Mouse (Mus musculus) A20 (cell line): ENCODE data around the gene Tubd1.

Experiments used
- DNase-seq: peaks from one replicate; pipeline ENCODE4 v3.0.0-alpha.2; 2011; ENCODE audit warnings: low read depth, low spot score

Gene Tubd1

DNA sequence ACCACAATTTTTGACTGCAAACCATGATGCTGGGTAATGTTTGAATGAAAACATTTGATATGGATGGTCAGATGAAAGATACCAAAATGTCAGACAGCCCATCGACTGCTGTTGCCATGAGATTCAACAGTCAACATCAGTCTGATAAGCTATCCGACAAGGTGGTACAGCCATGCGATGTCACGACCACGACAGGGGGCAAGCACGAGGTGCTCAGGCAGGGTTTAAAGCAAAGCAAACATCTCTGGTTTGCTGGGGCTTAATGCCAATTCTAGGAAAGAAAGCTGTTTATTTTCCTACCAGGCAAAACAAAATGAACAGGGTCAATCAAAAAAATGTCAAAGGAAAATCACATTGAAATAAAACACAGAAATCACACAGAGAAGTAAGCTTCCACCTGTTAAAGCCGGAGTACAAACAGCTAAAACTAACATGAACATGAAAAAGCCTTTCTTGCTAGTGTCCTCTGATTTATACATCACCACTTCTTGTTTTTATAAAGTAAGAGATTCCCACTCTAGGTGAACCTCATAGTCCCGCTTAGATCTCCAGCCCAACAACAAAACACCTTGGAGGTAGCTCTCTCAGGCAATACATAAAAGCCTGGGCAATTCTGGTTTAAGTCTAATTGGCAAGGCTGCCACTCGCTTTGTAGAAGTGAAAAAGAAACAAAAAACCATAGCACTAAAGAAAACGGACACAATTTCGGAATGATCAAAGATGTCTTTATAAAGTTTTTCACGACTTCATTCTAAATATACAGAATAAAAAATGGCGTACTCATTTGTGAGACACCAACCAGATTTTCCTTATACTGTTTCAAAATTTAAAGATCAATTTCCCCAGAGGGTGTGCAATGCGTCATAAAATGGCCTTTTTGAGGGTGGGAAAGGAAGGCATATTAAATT, 39.5 kb downstream of the Tubd1 start:
- peak; percentile 77 for DNase-seq

DNA sequence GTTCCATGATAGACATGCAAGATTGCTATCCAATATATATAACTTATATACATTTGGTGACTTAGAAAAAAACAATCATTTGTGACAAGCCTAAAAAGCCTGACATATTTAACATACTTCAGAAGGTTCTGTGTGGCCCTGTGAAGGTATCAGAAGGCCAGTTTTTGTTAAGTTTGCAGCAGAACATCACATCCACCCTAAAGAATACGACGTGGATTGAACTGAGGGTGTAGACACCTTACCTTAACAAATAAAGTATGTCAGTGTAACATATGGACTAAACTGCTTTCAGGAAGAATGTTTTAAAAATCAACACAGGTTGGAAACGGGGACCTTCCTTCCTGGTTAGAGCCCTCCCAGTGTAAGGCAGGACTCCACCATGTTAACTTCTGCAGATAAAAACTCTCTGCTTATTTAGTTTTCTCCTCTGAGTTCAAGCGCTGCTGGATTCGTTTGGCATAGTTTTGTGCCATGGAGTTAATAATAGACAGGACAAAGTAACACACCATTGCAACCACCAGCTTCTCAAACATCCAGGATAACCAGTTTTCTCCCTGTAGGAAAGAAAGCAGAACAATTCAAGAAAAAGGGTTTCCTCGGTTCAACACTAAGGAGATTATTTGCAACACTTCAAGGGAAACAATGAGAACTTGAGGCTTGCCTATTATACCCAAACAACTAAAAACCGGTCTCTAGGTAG, 40.3 kb downstream of the Tubd1 start:
- DNase-seq = peak; percentile 74

DNA sequence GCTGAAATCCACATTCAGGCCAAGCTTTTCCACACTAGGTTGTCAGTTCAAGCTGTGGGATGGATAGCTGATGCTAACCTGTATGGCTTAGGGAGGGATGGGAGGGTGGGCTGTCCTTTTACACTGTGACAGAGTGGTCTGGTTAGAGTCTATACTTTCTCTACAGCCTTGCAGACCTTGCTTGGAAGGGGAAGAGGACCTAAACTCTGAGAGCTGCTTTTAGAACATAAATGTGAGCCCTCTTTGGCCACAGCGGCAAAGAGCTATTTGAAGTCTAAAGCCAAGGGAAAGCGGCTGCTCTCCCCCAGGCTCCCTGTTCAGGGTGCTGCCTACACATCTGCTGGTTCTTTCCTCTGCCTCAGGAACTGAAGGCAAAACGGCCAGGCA, 40.8 kb downstream of the Tubd1 start:
- no peak for DNase-seq

DNA sequence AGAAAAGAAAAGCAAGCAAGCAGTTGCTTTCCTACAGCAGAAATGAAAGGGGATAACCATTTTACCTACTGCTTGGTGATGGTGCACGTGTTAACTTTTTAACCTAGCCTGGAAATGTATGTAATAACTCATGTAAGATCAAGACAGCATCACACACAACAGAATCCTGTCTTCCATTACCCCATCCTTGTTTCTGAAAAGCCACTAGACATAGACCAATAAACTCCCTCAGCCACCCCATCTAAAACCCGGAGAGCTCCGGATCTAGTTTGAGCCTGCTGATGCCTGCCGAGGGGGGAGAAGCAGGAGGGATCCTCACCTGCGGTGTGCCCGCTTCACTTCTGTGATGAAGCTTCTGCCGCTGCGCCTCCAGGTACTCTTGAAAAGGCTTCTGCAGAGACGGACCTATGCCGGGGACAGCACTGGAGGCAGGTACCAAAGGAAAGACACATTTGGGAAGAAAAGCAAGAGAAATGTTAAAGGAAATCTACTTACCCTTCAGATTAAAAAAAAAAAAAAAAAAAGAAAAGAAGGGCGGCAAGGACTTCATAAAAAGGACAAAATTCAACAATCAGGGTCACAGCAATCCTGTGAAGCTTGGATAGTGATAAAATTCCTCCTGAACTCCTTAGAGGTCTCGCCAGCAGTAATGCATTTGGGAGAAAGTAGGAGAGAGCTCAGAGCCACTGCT, 41.5 kb downstream of the Tubd1 start:
- DNase-seq = peak; percentile 84

DNA sequence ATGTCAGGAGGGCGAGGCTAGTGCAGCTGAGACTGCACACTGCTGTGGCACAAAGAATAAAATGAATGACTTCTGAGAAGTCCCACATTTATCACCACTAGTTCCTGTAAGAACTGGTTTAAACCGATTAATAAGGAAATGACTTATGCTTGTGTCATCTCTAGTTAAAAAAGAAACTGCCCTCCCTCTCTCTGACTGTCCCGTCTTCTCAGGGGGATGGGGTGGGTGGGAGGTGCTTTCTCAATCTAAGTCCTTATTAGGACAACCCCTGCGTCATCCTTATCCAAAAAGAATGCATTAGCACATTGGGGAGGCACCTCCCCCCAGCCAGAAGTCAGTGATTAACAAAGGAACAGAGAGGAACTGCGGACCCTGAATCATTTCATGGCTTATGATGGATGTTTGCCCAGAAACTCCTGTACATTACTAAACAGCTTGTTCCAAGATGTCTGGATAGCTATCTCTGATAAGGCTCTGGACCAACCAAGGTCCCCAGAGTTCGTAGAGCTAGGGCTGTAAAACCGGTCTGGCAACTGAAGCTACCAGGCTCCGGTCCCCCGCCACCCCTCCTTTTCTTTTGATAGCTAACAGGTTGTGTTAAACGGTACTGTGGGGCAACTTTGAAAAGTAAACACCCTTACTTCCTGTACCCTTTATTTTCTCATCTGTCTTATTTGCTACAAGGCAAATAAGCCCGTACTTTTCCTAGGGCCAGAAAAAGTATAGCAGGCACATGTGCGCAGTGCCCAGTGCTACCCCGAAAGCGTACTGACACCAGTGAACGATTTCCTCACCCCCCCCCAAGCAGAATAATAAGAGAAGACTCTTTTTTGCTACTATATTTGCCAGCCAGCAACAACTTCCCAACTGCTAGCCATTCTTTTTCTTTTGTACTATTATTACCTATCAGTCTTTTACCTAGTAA, 42.3 kb downstream of the Tubd1 start:
- peak; percentile 96 for DNase-seq

DNA sequence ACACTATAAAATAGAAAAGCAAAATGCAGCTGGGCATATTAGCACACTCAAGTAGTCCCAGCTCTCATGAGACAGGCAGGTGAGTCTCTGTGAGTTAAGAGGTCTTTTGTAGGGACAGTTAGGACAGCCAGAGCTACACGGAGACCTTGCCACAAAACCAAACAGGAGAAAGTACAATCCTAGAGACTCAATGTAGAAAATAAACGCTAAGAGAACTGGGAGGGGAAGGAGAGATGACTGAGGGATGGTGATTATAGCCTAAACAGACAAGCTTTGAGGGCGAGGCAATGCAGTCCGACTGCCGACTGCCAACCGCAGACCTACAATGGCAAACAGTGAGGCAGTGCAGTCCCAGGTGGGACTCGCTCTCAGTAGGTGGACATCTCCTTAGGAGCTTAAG, 43.0 kb downstream of the Tubd1 start:
- peak; percentile 68 for DNase-seq

DNA sequence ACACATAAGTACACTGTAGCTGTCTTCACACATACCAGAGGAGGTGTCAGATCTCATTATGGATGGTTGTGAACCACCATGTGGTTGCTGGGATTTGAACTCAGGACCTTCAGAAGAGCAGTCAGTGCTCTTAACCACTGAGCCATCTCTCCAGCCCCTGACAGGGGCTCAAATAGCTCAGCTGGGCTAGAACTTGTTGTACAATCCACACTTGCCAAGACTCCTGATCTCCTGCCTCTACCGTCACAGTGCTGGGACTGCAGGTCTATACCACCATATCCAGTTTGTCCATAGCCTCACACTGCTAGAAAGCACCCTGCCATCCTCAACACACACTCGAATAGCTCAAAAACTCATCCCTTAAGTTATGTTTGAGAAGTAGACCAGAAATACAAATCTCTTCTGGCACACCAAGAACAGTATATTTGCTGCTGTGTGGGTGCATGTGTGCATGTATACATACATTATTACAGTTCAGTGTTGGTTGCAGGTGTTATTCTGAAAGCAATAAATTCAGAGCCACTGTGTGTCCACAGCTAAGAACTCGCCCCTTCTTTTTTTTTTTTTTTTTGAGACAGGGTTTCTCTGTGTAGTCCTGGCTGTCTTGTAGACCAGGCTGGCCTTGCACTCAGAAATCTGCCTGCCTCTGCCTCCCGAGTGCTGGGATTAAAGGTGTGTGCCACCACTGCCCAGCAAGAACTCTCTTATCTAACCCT, 44.0 kb downstream of the Tubd1 start:
- DNase-seq = peak; percentile 36

DNA sequence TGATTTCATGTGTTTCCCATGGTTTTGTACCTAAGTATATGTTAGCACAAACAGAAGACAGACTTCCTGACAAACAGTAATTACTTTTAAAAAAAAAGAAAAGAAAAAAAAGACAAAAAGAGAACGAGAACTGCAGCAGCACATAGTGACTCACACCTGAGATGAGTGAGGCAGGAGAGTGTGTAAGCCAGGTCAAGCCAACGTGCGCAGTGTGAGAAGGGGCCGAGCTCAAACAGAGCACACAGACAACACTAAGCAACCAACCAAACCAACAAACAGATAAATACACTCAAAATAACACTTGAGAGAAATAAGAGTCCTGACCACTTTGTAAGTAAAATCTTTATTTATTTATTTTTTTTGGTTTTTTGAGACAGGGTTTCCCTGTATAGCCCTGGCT, 45.3 kb downstream of the Tubd1 start:
- peak; percentile 28 for DNase-seq

DNA sequence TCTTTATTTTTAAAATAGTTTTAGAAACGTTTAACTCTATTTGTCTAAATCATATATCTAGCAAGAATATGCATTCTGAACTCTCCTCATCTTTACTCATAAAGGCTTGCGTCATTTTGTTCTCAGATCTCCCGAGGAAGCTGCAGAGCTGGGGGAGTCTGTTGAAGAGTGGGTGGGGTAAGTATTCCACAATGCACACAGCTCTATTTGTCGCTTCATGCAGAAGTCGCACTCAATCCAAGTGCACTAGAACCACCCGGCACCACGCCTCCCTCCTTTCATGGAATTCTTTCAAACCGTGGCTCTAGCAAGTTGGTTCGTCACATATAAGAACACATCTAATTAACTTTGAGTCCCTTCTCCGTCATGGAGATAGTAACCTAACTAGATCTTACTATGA, 45.8 kb downstream of the Tubd1 start:
- no peak for DNase-seq

DNA sequence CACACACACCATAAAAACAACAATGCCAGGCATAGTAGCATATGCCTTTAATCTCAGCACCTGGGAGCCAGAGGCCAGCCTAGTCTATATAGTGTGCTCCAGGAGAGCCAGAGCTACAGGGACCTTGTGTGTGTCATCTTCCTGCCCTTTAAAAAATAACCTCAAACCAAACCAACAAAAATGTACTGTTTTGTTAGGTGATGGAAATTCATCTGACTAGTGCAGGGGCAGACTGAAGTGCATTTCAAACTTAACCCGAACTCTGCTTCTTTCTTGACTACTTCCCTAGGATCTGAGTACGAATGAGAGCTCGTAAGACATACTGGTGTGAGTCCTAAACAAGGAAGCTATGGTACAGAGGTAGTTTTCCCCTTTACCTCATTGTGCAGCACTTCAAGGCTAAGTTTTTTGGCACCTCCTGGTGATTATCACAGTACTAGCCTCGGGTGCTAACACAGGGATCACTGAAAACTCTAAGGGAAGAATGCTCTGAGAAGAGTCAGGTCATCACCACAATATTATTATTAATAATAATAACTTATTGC, 46.6 kb downstream of the Tubd1 start:
- no peak for DNase-seq

DNA sequence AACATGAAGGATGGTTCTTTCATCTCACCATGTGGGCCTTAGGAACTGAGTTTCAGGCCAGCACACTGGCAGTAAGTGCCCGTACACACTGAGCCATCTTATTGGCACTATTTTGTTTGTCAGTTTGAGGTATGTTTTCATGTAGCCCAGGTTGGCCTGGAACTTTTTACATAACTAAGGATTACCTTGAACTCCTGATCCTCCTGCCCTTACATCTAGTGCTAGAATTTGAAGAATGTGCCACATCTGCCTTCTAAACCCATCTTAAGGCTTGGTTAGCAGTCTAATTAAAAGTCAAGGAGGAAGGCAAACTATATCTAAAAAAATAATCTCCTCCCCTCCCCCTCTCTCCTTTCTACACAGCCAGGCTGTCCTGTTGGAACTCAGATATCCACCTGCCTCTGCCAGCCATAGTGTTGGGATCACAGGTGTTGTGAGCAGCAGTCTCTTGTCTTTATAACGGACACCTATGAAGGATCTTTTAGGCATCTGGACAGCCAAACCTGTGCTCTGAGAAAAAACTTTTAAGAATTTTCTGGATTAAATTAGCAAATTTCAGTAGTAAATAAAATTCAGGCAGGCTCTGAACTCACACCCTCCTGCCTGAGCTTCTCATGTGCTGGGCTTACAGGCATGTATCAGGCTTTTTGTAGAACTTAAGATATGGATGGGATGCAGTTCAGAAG, 47.3 kb downstream of the Tubd1 start:
- no peak for DNase-seq

DNA sequence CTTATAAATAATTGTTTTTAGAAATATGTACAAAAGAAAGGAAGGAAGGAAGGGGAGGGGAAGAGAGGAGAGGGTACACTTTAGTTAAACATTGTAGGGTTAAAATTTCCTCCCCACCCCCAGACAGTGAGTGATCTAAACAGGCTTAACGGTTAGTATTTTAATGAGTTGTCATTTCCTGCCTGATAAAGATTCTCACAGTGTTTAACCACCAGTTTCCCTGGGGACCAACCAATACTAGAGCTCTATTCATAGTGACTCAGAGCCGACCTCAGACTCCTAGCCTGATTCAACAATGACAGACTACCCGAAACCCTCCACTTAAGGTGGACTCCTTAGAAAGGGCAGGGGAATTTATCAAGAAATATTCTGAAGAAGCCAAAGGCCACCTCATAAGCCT, 48.2 kb downstream of the Tubd1 start:
- DNase-seq = peak; percentile 84

DNA sequence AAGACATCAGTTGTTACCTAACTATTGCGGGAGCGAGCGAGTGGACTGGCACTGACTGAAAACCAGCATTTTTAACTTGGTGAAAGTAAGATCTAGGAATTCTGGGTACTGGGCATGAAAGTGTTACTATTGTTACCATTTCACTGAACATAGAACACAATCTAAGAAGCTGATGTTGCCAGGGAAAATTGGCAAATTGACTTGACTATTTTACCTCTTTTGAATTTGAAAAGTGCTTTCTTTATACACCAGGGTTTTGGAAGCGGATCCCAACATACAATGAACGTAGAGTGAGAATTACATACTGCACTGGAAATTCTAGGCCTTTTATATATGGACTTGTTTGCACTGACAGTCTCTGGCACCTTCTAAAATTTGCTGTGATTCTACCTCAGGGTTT, 48.7 kb downstream of the Tubd1 start:
- DNase-seq = no peak

DNA sequence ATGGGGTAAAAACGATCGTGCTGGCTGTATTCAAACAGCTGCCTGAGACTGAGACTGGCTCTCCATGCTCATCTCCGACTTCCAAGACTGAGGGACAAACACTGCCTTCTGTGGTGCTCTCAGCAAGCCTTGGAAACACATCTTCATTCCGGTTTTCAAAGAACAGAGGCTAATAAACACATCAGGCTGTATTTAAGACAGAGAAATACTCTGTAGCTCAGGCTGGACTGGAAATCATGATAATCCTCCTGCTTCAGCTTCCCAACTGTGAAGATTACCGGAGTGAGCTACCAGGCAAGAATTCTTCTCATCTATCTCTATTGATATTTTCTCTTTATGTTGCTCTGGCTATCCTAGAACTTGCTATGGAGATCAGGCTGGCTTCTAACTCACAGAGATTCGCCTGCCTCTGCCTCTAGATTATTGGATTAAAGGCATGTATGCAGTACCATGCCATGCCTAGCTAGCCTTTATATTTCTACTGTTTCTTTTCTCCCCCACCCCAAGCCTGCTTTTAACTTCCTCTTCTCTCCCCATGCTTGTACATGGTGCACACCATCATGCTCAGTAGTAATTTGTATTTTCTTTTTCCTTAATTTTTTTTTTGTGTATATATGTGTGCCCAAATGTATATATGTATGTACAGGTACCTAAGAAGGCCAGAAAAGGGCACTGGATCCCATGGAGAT, 49.5 kb downstream of the Tubd1 start:
- peak; percentile 45 for DNase-seq

DNA sequence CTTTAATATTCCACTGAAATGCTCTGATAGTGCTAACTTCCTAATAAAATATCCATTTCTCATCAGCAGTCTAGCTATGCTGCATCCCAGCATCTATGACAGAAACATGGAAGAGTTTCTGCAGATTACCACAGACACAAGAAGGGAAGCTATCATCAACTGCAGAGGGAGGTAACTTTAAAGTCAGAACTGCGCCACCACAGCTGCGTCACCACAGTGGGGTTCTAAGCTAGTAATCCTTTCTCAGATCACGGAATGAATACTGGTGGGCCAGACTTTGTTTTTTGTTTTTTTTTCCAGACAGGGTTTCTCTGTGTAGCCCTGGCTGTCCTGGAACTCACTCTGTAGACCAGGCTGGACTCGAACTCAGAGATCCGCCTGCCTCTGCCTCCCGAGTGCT, 50.6 kb downstream of the Tubd1 start:
- no peak for DNase-seq

DNA sequence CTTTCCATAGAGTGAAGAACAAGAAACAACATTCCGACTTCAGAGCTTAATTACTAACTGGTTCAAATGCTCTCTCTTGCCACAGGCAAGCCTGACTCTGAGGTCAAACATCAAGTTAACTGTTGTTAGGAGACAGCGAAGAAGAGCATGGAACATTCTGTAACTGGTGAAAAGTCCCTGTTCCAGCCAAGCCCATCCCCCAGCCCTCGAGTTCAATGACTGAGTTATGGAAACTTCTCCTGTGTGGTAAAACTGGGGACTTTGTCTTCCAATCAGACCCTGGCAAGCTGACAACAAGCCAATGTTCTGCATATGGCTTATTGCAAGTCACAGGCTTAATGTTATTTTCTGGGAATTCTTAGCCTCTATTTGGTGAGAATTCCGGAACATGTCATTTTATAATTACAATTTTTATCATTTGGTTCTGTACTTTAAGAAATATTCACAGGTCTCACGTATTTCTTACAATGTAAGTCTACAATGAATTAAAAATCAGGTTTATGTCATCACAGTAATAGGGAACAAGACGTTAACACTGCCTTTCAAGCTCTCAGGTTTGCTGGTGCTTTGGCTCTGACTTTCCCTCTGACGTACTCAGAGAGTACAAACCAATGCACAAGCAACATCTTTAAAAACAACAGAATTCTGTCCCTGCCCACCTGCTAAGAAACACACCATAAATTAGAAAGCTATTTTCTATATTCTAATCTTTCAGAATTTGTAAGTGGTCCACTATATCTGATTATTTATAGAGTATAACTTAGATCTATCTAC, 51.6 kb downstream of the Tubd1 start:
- no peak for DNase-seq

DNA sequence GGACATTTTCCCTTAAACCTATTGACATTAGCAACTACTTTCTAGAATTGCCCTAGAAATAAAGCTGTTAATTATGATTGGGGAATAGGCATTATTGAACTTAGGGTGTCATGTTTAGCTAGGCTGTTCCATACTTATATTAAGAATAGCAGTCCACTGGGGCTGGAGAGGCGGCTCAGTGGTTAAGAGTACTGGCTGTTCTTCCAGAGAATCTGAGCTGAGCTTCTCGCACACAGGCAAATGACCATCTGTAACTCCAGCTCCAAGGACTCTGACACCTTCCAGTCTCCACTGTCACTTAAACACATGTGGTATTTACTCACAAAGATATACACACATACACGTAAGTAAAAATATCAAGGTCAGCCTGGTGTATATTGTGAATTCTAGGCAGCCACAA, 52.2 kb downstream of the Tubd1 start:
- DNase-seq = no peak

DNA sequence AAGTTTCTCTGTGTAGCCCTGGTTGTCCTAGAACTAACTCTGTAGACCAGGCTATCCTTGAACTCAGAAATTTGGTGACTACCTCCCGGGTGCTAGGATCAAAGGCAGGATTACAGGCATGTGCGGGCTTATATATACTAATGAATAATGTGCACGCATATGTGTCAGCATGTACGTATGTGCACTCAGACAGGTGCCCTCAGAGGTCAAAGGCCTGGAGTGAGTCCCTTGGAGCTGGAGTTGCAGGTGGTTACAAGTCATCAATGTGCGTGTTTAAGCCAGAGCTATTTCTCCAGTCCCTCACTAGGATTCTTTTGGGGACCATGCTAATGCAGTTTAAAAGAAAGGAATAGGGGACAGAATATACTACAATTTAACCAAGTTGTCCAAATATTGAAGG, 53.4 kb downstream of the Tubd1 start:
- DNase-seq = no peak

DNA sequence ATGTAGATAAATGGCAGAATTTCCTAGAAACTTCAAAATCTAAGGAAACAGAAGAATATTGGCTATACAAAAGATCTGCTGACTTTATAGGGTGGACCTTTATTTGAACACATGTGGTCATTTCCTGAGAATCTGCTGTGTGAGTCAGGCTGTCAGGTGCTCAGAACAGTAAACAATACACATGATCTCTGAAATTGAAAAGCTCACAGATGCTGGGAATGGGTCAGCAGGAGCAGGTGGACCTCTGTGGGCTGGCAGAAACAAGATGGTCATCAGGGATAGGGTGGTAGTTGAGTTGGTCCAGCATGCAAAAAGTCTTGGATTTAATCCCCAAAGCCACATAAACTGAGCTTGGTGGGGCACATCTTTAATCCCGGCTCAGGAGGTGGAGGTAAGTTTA, 53.8 kb downstream of the Tubd1 start:
- no peak for DNase-seq
